Mouse (Mus musculus) embryonic facial prominence, embryonic 12.5 days (tissue): ENCODE results near the gene Vars. TPM values are rescaled to one million over a fixed set of nuclear protein-coding genes. Genes with fewer than 3 reads are reported as not detected.
"Not testable (repeated sequence)": the region's sequence is repeated elsewhere in the genome, so short reads cannot be mapped to it uniquely, and the experiment has no call there.

ENCODE experiments used
- ATAC-seq: fragments of 200-750 bp; cut with Nextera tagmentation; 2 replicates; pipeline ENCODE4 v1.8.0; 2017; ENCODE audit not compliant: insufficient number of reproducible peaks, insufficient read depth, low FRiP score, low TSS enrichment
- H3K27ac ChIP-seq: fragments of 300-500 bp; sonication (generic); 2 replicates; pipeline ENCODE4 v1.5.1; 2016; ENCODE audit warnings: mild to moderate bottlenecking
- H3K27me3 ChIP-seq: fragments of 300-500 bp; sonication (generic); 2 replicates; pipeline ENCODE4 v1.6.1; 2016; ENCODE audit warnings: mild to moderate bottlenecking, moderate library complexity
- H3K36me3 ChIP-seq: fragments of 300-500 bp; sonication (generic); 2 replicates; pipeline ENCODE4 v1.6.1; 2016; ENCODE audit warnings: mild to moderate bottlenecking
- H3K4me1 ChIP-seq: fragments of 300-500 bp; sonication (generic); 2 replicates; pipeline ENCODE4 v1.6.1; 2016
- H3K4me2 ChIP-seq: fragments of 300-500 bp; sonication (generic); replicated peaks from 2 replicates; pipeline ENCODE4 v1.6.1; 2016; ENCODE audit warnings: mild to moderate bottlenecking, moderate library complexity
- H3K4me3 ChIP-seq: fragments of 300-500 bp; sonication (generic); 2 replicates; pipeline ENCODE4 v1.5.1; 2016; ENCODE audit warnings: mild to moderate bottlenecking
- H3K9ac ChIP-seq: fragments of 300-500 bp; sonication (generic); 2 replicates; pipeline ENCODE4 v1.6.1; 2016; ENCODE audit warnings: mild to moderate bottlenecking, moderate library complexity
- H3K9me3 ChIP-seq: fragments of 300-500 bp; sonication (generic); 2 replicates; pipeline ENCODE4 v1.6.1; 2016; ENCODE audit warnings: mild to moderate bottlenecking, moderate library complexity
- WGBS: fragments of 180-500 bp; shearing (Covaris S2); methylation state at CpG from one replicate; pipeline ENCODE4 v1.1.7; 2016; 5-methylcytosine and 5-hydroxymethylcytosine counted together
- polyA plus RNA-seq: library from polyadenylated mRNA; unstranded; fragments of >200 nt; fragmentation: Nextera tagmentation; extraction: Ambion mirVana; gene quantifications from 2 replicates; pipeline ENCODE4 v1.2.1, GENCODE M21; 2016

Vars gene
- polyA plus RNA-seq: 150 and 160 TPM in 2 replicates

DNA sequence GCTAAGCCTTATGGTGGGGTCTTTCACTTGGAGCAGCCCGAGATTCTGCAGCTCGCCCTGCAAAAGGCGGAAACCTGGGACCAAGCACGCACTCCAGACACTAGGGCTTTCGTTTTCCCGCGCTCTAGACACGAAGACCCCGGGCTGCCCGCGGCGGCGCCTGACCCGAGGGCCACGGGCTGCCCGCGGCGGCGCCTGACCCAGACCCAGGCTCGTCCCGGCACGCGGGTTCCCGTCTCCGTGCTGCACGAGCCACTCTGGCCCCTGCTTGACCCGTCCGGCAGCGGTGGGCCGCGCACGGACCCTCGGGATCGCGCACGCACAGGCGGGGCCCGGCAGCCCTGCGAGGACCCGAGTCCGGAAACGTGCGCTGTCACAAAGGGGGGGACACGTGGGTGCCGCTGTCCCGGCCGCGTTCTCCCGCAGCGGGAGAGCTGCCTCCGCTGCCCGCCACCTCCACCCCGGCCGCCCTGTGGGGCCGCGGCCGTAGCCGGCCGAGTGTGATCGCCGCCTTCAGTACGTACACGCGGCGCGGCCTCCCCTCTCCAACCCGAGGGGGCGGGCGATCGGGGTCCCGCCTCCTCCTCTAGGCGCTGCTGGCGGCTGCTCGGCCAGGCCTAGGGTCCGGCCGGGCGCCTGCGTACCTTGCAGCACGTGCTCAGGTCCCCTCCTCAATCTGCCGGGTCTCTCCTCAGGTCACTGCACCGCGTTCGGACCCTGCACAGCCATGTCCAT is at the start of gene Vars:
Gene Vars (plus strand): TSS at position 271 of the 735 bp plus-strand sequence.
- Histone ChIP-seq H3K36me3 (peaks cover 32% of the 10 kb centered on the region), H3K9me3 (no peaks in the 10 kb centered on the region), H3K9ac (peak within 1 kb of the TSS; percentile 92), H3K4me3 (peak within 1 kb of the TSS; percentile 68), H3K4me2 (peak within 1 kb of the TSS; percentile 93), H3K27me3 (no peaks in the 10 kb centered on the region), H3K4me1 (peaks cover 26% of the 10 kb centered on the region), H3K27ac (peak within 1 kb of the TSS; percentile 99)
- peak; percentile 85 for ATAC-seq
- WGBS: under 1% methylated on average over 79 of the region's 83 CpGs

DNA sequence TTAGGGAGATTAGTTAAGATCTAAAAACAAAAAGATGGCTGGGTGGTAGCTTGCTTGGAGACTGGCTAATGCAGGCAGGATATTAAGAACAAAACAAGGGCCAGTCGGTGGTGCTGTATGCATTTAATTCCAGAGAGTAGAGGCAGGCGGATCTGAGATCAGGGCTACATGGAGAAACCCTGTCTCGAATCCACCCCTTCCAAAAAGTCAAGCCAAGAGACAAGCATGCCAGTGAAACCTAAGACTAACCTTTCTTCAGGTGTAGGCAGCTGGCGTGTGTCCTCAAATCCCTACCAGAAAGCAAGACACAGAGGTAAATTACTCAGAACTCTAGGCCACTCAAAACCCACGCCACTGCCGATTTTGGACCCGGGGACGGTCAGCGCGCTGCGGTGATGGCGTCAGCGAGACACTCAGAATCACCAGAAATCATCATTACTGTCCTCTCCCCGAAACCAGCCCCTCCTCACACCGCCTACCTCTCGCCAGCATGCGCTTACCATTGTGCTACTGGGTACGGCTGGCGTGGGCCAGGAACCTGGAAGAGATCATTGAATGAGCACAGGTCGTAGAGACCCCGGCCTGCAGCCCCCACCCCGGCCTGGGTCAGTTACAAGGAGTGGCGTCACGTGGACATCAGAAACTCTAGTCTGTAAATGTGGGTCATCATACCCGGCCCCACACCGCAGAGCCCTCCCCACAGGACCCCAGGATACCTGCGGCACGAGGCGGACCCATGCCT is 49.0 kb upstream of the Vars start:
- Histone ChIP-seq H3K4me1 (peaks cover 9% of the 10 kb centered on the region), H3K4me3 (peak overlapping the region; percentile 87), H3K27me3 (peaks cover 7% of the 10 kb centered on the region; the same call in 1 of the 2 replicates), H3K4me2 (peak overlapping the region; percentile 83), H3K27ac (peak overlapping the region; percentile 95), H3K9me3 (no peaks in the 10 kb centered on the region), H3K36me3 (peaks cover 18% of the 10 kb centered on the region), H3K9ac (peak overlapping the region; percentile 99)
- WGBS: under 1% methylated on average over 29 of the region's 29 CpGs
- no peak; the same call in none of the 2 replicates for ATAC-seq

DNA sequence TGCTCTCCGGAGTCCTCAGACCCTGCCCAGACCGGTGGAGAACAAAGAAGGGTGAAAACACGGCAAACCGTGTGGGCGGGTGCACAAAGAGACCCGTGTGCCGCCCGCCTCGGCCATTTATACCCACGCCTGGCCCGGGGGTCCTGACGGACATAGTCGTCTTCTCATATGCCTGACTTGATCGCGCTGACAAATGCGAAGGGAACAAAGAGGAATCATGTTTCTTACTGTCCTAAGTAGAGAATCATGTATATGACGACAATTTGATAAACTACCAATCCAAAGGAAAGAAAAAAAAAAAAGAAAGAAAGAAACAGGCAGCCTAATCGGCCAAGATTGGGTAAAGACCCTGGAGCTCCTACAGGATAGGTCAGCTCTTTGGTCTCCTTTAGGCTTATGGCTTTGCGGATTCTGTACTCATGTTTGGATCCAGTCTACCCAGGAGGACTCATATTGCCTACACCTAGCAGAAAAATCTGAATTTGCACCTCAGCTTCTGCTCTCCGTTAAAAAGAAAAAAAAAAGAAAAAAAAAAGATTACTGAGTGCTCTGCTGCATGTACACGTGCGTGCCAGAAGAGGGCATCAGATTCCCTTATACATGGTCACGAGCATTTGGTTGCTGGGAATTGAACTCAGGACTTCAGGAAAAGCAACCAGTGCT is 48.3 kb upstream of the Vars start:
- peak overlapping the region; percentile 83 for H3K4me2 ChIP-seq
- peak overlapping the region; percentile 99 for H3K9ac ChIP-seq
- peak overlapping the region; percentile 87 for H3K4me3 ChIP-seq
- peaks cover 18% of the 10 kb centered on the region for H3K36me3 ChIP-seq
- H3K27ac ChIP-seq: peak overlapping the region; percentile 95
- H3K27me3 ChIP-seq: peaks cover 8% of the 10 kb centered on the region; the same call in 1 of the 2 replicates
- no peaks in the 10 kb centered on the region for H3K9me3 ChIP-seq
- peak; percentile 68; the same call in 1 of the 2 replicates for ATAC-seq
- peaks cover 9% of the 10 kb centered on the region for H3K4me1 ChIP-seq
- under 1% methylated on average over 23 of the region's 23 CpGs for WGBS

DNA sequence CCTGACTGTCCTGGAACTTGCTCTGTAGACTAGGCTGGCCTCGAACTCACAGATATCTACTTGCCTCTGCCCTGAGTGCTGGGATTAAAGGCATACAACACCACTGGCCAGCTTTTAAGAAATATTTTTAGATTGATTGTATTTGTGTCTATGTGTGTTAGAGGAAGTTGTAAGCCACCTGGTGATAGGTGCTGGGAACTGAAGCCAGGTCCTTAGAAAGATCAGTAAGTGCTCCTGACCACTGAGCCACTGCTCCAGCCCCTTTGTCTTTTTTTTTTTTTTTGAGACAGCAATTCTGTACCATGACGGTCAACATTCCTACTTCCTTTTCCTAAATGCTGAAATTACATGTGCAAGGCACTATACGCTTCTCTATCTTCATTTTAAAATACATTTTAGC is 47.5 kb upstream of the Vars start:
- no peak overlapping the region for H3K9ac ChIP-seq
- ATAC-seq: no peak
- H3K36me3 ChIP-seq: peaks cover 18% of the 10 kb centered on the region
- peak overlapping the region; percentile 95; the same call in 1 of the 2 replicates for H3K27ac ChIP-seq
- 91% methylated on average over 3 of the region's 3 CpGs for WGBS
- peaks cover 8% of the 10 kb centered on the region; the same call in 1 of the 2 replicates for H3K27me3 ChIP-seq
- peak overlapping the region; percentile 87 for H3K4me3 ChIP-seq
- H3K4me1 ChIP-seq: peaks cover 9% of the 10 kb centered on the region
- H3K4me2 ChIP-seq: peak overlapping the region; percentile 83; the same call in 1 of the 2 replicates
- H3K9me3 ChIP-seq: no peaks in the 10 kb centered on the region

DNA sequence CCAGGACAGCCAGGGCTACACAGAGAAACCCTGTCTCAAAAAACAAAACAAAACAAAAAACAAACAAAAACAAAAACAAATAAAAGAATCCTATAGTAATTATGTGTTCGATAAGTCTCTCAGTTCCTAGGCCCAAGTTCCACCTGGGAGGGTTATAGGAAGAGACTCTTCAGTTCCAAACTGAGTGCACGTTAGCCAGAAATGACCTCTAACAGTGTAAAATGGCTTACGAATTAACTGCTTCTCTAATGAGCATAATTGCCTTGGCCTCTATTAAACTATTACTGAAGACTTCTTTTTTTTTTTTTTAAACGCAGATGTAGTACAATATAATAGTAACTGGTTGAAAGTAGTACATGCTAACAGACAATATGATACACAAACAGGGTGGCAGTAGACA is 46.9 kb upstream of the Vars start:
- H3K4me1 ChIP-seq: peaks cover 9% of the 10 kb centered on the region
- no peak overlapping the region for H3K27ac ChIP-seq
- ATAC-seq: no peak
- no peaks in the 10 kb centered on the region for H3K9me3 ChIP-seq
- H3K27me3 ChIP-seq: peaks cover 8% of the 10 kb centered on the region; the same call in 1 of the 2 replicates
- no peak overlapping the region for H3K4me3 ChIP-seq
- 86% methylated on average over 4 of the region's 4 CpGs for WGBS
- H3K4me2 ChIP-seq: no peak overlapping the region
- H3K36me3 ChIP-seq: peaks cover 18% of the 10 kb centered on the region
- H3K9ac ChIP-seq: no peak overlapping the region

DNA sequence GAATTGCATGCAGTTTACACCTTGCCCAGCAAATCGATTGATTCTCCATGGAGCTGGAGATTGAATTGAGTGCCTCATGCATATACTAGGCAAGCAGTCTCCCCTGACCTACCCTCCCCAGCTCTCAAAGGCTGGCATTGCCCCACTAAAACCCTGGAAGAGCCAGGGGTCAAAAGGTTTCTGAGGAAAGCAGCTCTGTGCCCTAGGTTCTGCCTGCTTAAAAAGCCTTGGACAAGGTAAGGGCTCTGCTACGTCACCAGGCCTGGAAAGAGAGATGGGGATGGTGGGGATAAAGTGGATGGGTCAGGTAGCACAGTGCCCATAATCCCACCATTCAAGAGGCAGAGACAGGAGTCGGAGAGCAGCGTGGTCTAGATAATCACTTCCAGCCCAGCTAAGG is 46.0 kb upstream of the Vars start:
- Histone ChIP-seq H3K4me2 (no peak overlapping the region), H3K27ac (no peak overlapping the region), H3K4me3 (no peak overlapping the region), H3K9ac (no peak overlapping the region), H3K9me3 (no peaks in the 10 kb centered on the region), H3K36me3 (peaks cover 12% of the 10 kb centered on the region), H3K4me1 (peaks cover 9% of the 10 kb centered on the region), H3K27me3 (peaks cover 8% of the 10 kb centered on the region; the same call in 1 of the 2 replicates)
- 46% methylated on average over 4 of the region's 4 CpGs for WGBS
- ATAC-seq: no peak

DNA sequence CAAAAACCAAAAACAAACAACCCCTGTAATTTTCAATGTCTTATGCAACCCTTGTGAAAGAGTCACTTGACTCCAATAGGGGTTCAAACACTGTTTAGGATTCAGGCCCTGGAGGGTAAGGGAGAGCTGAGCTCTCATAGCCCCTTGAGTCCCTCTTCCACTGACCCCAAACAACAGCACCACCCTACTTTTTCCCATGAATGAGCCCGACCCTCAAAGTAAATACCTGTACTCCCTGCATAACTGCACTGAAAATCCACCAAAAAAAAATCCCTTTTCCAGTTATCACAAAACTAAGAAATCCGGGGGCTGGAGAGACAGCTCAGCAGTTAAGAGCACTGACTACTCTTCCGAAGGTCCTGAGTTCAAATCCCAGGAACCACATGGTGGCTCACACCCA is 44.9 kb upstream of the Vars start:
- no peak for ATAC-seq
- Histone ChIP-seq H3K27ac (no peak overlapping the region), H3K4me3 (no peak overlapping the region), H3K9me3 (no peaks in the 10 kb centered on the region), H3K36me3 (peaks cover 1% of the 10 kb centered on the region), H3K4me2 (no peak overlapping the region), H3K27me3 (peaks cover 8% of the 10 kb centered on the region; the same call in 1 of the 2 replicates), H3K9ac (no peak overlapping the region), H3K4me1 (peaks cover 7% of the 10 kb centered on the region)
- 83% methylated on average over 3 of the region's 3 CpGs for WGBS

DNA sequence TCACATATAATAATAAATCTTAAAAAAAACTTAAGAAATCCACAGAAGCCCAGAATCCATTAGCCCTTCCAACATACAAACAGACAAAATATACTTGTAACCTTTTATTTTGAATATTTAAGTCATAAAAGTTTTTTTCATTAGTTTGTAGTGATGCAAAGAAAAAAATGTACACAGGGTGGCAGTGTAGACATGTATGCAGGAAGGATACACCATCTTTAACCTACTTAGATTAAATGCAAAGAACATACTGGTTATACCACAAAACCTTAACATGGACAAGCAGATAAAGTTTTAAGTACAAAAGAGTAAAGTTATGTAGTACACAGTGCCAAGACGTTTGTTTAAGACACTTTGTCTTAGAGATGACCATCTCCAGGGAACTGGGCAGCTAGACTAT is 44.4 kb upstream of the Vars start:
- Histone ChIP-seq H3K4me1 (0 out of 2 replicates have a peak, but pooled peaks cover 5% of the 10 kb centered on the region), H3K4me2 (no peak overlapping the region), H3K4me3 (no peak overlapping the region), H3K9me3 (no peaks in the 10 kb centered on the region), H3K9ac (no peak overlapping the region), H3K36me3 (no peaks in the 10 kb centered on the region), H3K27ac (no peak overlapping the region), H3K27me3 (peaks cover 8% of the 10 kb centered on the region)
- WGBS: 50% methylated on average over 1 of the region's 1 CpGs
- ATAC-seq: no peak

DNA sequence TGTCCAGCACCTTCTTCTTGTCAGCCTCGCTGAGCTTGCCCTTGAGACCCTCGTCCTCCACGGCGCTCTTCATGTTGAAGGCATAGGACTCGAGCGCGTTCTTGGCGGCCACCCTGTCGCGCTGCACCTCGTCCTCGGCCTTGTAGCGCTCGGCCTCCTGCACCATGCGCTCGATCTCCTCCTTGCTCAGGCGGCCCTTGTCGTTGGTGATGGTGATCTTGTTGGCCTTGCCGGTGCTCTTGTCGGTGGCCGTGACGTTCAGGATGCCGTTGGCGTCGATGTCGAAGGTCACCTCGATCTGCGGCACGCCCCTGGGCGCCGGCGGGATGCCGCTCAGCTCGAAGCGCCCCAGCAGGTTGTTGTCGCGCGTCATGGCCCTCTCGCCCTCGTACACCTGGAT is 43.5 kb upstream of the Vars start:
- H3K4me3 ChIP-seq, H3K4me2 ChIP-seq, H3K9me3 ChIP-seq, H3K9ac ChIP-seq, H3K27ac ChIP-seq, H3K36me3 ChIP-seq, ATAC-seq, H3K4me1 ChIP-seq, H3K27me3 ChIP-seq: not testable (repeated sequence)
- WGBS: 31% methylated on average over 37 of the region's 40 CpGs

DNA sequence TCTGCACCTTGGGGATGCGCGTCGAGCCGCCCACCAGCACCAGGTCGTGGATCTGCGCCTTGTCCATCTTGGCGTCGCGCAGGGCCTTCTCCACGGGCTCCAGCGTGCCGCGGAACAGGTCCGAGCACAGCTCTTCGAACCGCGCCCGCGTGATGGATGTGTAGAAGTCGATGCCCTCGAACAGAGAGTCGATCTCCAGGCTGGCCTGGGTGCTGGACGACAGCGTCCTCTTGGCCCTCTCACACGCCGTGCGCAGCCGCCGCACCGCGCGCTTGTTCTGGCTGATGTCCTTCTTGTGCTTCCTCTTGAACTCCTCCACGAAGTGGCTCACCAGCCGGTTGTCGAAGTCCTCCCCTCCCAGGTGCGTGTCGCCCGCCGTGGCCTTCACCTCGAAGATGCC is 42.8 kb upstream of the Vars start:
- not testable (repeated sequence) for H3K27me3 ChIP-seq, ATAC-seq
- 27% methylated on average over 31 of the region's 40 CpGs for WGBS

DNA sequence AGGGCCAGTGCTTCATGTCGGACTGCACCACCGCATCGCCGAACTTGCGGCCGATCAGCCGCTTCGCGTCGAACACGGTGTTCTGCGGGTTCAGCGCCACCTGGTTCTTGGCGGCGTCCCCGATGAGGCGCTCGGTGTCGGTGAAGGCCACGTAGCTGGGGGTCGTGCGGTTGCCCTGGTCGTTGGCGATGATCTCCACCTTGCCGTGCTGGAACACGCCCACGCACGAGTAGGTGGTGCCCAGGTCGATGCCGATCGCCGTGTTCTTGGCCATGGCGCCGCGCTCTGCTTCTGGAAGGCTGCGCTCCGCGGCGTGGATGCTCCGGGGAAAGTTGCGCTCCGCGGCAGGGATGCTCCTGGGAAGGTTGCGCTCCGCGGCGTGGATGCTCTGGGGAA is 42.1 kb upstream of the Vars start:
- ATAC-seq: peak; percentile 12; the same call in 1 of the 2 replicates
- H3K9me3 ChIP-seq, H3K9ac ChIP-seq, H3K36me3 ChIP-seq, H3K27me3 ChIP-seq, H3K27ac ChIP-seq, H3K4me1 ChIP-seq: not testable (repeated sequence)
- Histone ChIP-seq H3K4me2 (peak overlapping the region; percentile 57), H3K4me3 (peak overlapping the region; percentile 51)
- 2% methylated on average over 31 of the region's 47 CpGs for WGBS

More for the DNA sequence above, 42.8 kb upstream of the Vars start:
- H3K4me3 ChIP-seq, H3K4me1 ChIP-seq, H3K9ac ChIP-seq, H3K4me2 ChIP-seq, H3K27ac ChIP-seq, H3K9me3 ChIP-seq, H3K36me3 ChIP-seq: not testable (repeated sequence)
